Mouse (Mus musculus): ENCODE data around the gene Flywch2.

- no peak for TF ChIP-seq POLR2A (IDR thresholded peaks at IDR 0.05; ENCODE audit: low read depth, low read length)
- no peak for TF ChIP-seq CTCF (conservative IDR thresholded peaks at IDR 0.05; ENCODE audit: insufficient read depth, insufficient read length, low read depth, low read length)
Measured at GRCm38 (mm10) chr17:23789749-23790268, 3.9 kb upstream of the Flywch2 start.
